Mouse (Mus musculus): ENCODE results near the gene Eif4g3.

DNA sequence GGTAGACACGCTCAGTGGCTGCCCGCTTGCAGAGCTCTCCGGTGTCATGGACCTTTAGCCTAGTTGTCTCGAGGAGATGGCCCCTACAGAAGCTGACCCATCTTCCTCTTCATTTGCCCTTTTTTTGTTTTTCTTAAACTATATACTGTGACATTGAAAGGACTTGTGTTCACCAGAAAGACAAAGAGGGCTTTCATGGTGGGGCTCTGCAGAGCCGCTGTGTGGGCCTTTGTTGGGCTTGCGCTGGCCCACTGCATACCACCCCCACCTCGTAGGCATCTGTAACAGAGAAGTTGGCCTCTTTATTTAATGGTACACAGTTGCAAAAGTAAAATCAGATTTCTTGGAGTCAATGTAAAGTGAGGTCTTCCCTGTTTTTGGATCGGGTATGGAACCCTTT lies 44.3 kb downstream of the Eif4g3 start:
- TF ChIP-seq CTCF (IDR thresholded peaks at IDR 0.05; ENCODE audit: insufficient read depth, low read depth, low read length) (no peak), POLR2A (IDR thresholded peaks at IDR 0.05; ENCODE audit: insufficient read depth, low read depth, low read length) (no peak)
